Mouse (Mus musculus) stomach, embryonic 14.5 days (tissue): Measurements from ENCODE around the gene Bok. TPM values are rescaled to one million over a fixed set of nuclear protein-coding genes. Genes with fewer than 3 reads are reported as not detected.
A peak's percentile ranks its signal among the peaks of the same experiment; 100 is the strongest.

Source experiments
- ATAC-seq: fragments of 200-750 bp; cut with Nextera tagmentation; 2 replicates; pipeline ENCODE4 v1.8.0; 2017; ENCODE audit warnings: low read depth, moderate TSS enrichment; ENCODE audit not compliant: insufficient number of reproducible peaks, insufficient read depth, low FRiP score
- H3K27ac ChIP-seq: fragments of 300-500 bp; sonication (generic); 2 replicates; pipeline ENCODE4 v1.5.1; 2014; ENCODE audit warnings: mild to moderate bottlenecking, low read length, moderate library complexity, mixed read lengths
- H3K27me3 ChIP-seq: fragments of 300-500 bp; sonication (generic); 2 replicates; pipeline ENCODE4 v1.6.1; 2014; ENCODE audit warnings: low read length, control low read depth, mixed read lengths; ENCODE audit not compliant: control insufficient read depth, insufficient read depth
- H3K36me3 ChIP-seq: fragments of 300-500 bp; sonication (generic); 2 replicates; pipeline ENCODE4 v1.6.1; 2014; ENCODE audit warnings: mild to moderate bottlenecking, control low read depth, low read length, moderate library complexity, mixed read lengths; ENCODE audit not compliant: control insufficient read depth, insufficient read depth
- H3K4me1 ChIP-seq: fragments of 300-500 bp; sonication (generic); 2 replicates; pipeline ENCODE4 v1.6.1; 2014; ENCODE audit warnings: low read length, control low read depth, mixed read lengths; ENCODE audit not compliant: control insufficient read depth, insufficient read depth
- H3K4me2 ChIP-seq: fragments of 300-500 bp; sonication (generic); replicated peaks from 2 replicates; pipeline ENCODE4 v1.6.1; 2014; ENCODE audit warnings: low read depth, low read length, control low read depth
- H3K4me3 ChIP-seq: fragments of 300-500 bp; sonication (generic); 2 replicates; pipeline ENCODE4 v1.5.1; 2014; ENCODE audit warnings: low read depth, low read length, control low read depth
- H3K9ac ChIP-seq: fragments of 300-500 bp; sonication (generic); replicated peaks from 2 replicates; pipeline ENCODE4 v1.6.1; 2014; ENCODE audit warnings: low read depth, mild to moderate bottlenecking, control low read depth, low read length, moderate library complexity, mixed read lengths
- H3K9me3 ChIP-seq: fragments of 300-500 bp; sonication (generic); 2 replicates; pipeline ENCODE4 v1.6.1; 2016; ENCODE audit warnings: low read depth, low read length, control low read depth; ENCODE audit not compliant: control insufficient read depth
- WGBS: fragments of 180-500 bp; shearing (Covaris S2); extraction: QIAGEN DNeasy Blood & Tissue Kit; methylation state at CpG from one replicate; pipeline ENCODE4 v1.1.7; 2014; 5-methylcytosine and 5-hydroxymethylcytosine counted together
- polyA plus RNA-seq: library from polyadenylated mRNA; unstranded; fragments of >200 nt; fragmentation: Nextera tagmentation; extraction: Ambion mirVana; gene quantifications from 2 replicates; pipeline ENCODE4 v1.2.1, GENCODE M21; 2014

Gene Bok
- 54.1 and 58.0 TPM in 2 replicates for polyA plus RNA-seq

GRCm38 (mm10) chr1:93685401-93686244 is at the start of gene Bok:
Gene Bok (plus strand): TSS chr1:93685660.
- peaks cover 5% of the 10 kb centered on the region; the same call in 1 of the 2 replicates for H3K36me3 ChIP-seq
- H3K4me1 ChIP-seq: 0 out of 2 replicates have a peak, but pooled peaks cover 10% of the 10 kb centered on the region
- no peaks in the 10 kb centered on the region for H3K9me3 ChIP-seq
- peak within 1 kb of the TSS; percentile 48 for H3K27ac ChIP-seq
- H3K4me2 ChIP-seq: peak within 1 kb of the TSS; percentile 89
- no peaks in the 10 kb centered on the region for H3K27me3 ChIP-seq
- peak; percentile 47 for ATAC-seq
- peak within 1 kb of the TSS; percentile 56 for H3K4me3 ChIP-seq
- H3K9ac ChIP-seq: peak within 1 kb of the TSS; percentile 46
- under 1% methylated on average over 78 of the region's 78 CpGs for WGBS

DNA sequence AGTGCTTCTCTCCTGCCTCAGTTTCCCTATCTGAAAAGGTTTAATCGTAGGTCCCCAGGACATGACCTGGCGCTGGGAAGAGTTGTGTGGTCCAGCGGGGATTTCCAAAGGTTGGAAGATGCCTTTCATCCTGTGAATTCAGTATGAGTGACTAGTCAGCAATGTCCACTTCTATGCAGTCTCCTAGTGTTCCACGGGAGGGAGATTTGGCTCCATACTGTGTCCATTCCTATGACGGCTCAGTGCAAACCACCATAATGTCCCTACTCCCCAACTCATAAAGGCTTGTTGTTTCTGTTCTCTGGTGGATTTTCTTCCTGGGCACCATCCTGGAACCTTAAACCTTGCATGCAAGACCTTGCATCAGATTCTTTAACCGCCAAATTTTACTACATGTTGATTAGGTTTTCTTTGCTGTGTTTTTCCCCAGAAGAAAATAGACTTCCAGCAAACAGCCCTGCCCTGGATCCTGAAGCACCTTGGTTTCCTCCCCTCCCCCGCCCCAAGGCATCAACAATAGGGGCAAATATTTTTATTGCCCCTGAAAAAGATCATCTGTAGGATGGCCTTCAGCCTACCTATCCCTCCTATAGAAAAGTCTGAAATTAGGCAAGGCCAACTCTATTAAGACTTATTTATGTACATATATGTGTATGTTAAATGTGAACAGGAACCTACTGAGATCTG is 49.1 kb upstream of the Bok start:
- ATAC-seq: no peak
- peak overlapping the region; percentile 64 for H3K4me2 ChIP-seq
- H3K9me3 ChIP-seq: no peaks in the 10 kb centered on the region
- H3K27me3 ChIP-seq: no peaks in the 10 kb centered on the region
- peak overlapping the region; percentile 34 for H3K9ac ChIP-seq
- H3K4me3 ChIP-seq: peak overlapping the region; percentile 91
- no peaks in the 10 kb centered on the region; the same call in 1 of the 2 replicates for H3K36me3 ChIP-seq
- 30% methylated on average over 7 of the region's 7 CpGs for WGBS
- H3K27ac ChIP-seq: peak overlapping the region; percentile 61; the same call in 1 of the 2 replicates
- peaks cover 11% of the 10 kb centered on the region; the same call in 1 of the 2 replicates for H3K4me1 ChIP-seq

DNA sequence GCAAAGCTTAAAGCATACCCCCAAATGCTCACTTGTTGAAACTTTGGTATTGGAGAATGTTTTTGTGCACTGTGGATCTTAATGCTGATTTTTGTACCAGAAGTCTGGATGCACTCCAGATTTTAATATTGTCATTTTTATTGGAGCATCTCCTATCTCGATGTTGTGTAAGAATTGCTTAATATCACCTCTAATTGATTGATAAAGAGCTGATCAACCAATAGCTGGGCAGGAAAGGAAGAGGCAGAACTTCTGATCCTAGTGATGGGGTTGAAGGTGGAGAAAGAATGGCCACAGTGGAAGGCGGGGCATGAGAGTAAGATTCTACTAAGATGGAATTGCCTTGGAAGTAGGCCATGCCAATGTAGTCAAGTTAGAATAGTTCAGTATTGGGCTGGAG is 43.5 kb upstream of the Bok start:
- no peak overlapping the region for H3K9ac ChIP-seq
- no peak overlapping the region for H3K4me3 ChIP-seq
- no peak overlapping the region for H3K4me2 ChIP-seq
- H3K27ac ChIP-seq: no peak overlapping the region
- 87% methylated on average over 2 of the region's 2 CpGs for WGBS
- ATAC-seq: no peak
- H3K9me3 ChIP-seq: no peaks in the 10 kb centered on the region
- H3K4me1 ChIP-seq: no peaks in the 10 kb centered on the region
- H3K27me3 ChIP-seq: no peaks in the 10 kb centered on the region
- no peaks in the 10 kb centered on the region for H3K36me3 ChIP-seq

GRCm38 (mm10) chr1:93642692-93643091 is 42.8 kb upstream of the Bok start:
- Histone ChIP-seq H3K36me3 (no peaks in the 10 kb centered on the region), H3K27me3 (no peaks in the 10 kb centered on the region), H3K4me1 (no peaks in the 10 kb centered on the region), H3K9me3 (no peaks in the 10 kb centered on the region), H3K27ac (no peak overlapping the region), H3K9ac (no peak overlapping the region), H3K4me3 (no peak overlapping the region), H3K4me2 (no peak overlapping the region)
- no peak for ATAC-seq
- 92% methylated on average over 2 of the region's 2 CpGs for WGBS

DNA sequence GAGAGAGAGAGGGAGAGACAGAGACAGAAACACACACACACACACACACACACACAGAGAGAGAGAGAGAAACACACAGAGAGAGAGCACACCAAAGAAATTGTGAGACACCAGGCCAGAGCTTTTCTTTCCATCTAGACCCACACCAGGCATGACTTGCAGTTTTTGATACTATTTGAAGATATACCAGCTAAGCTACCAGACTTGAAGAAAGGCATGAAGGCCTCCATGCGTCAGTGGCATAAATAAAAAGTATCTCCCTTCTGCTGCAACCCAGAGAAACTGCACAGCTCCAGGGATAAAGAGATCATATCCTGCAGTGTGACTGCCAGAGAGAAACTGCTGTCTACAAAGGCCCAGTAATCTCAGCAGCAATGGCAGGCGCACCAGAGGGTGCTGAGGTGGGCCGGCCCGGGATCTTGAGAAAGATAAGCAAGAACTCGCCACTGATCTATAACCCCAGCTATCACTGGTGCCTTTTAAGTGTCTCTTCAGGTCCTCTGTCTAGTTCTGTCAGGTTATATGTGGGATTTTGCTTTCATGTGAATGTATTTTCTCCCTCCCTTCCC is 35.8 kb upstream of the Bok start:
- H3K4me2 ChIP-seq: no peak overlapping the region
- ATAC-seq: no peak
- no peak overlapping the region for H3K4me3 ChIP-seq
- H3K4me1 ChIP-seq: no peaks in the 10 kb centered on the region
- H3K27me3 ChIP-seq: no peaks in the 10 kb centered on the region
- WGBS: 80% methylated on average over 5 of the region's 5 CpGs
- H3K36me3 ChIP-seq: no peaks in the 10 kb centered on the region
- no peak overlapping the region for H3K9ac ChIP-seq
- H3K27ac ChIP-seq: no peak overlapping the region
- no peaks in the 10 kb centered on the region for H3K9me3 ChIP-seq

DNA sequence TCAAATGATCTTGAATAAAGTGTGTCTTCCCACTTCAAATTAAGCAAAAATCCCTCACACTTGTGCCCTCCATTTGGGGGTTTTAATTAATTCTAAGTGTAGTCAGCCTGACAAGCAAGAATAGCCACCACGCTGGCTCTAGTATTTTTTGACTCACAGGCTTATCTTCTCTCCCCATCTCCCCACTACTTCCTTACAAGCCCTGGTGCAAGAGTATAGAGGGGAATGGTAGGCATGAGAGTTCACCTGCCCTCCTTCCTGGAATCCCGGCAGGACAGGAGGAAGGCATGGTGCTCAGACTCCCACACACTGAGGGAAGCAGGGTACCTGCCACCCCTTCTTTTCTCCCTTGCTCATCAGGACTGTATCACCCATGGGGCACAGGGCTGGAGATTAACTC is 31.2 kb upstream of the Bok start:
- Histone ChIP-seq H3K36me3 (no peaks in the 10 kb centered on the region), H3K27me3 (no peaks in the 10 kb centered on the region), H3K9ac (no peak overlapping the region), H3K4me2 (no peak overlapping the region), H3K9me3 (no peaks in the 10 kb centered on the region), H3K27ac (no peak overlapping the region), H3K4me3 (no peak overlapping the region), H3K4me1 (no peaks in the 10 kb centered on the region)
- 36% methylated on average over 2 of the region's 2 CpGs for WGBS
- no peak for ATAC-seq

DNA sequence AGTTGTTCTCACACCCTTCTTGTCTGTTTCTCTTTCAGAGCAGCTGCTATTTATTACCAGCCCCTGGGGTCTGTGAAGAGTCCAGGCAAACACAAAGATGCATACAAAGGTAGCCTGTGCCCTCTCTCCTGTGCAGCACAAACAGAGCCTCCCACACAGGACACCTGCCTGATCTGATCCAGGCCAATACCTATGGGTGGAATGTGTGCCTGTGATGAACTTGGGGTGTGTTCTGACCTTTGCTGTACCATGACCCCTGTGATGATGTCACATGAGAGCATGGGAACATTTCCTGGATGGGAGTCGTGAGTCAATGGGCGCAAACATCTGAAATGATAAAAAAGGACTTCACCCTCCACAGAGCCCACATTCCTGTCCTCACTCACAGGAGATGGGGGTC is 30.7 kb upstream of the Bok start:
- no peaks in the 10 kb centered on the region for H3K27me3 ChIP-seq
- H3K4me3 ChIP-seq: no peak overlapping the region
- H3K36me3 ChIP-seq: no peaks in the 10 kb centered on the region
- WGBS: 70% methylated on average over 2 of the region's 2 CpGs
- no peaks in the 10 kb centered on the region for H3K9me3 ChIP-seq
- no peak overlapping the region for H3K4me2 ChIP-seq
- H3K9ac ChIP-seq: no peak overlapping the region
- no peak for ATAC-seq
- no peak overlapping the region for H3K27ac ChIP-seq
- H3K4me1 ChIP-seq: no peaks in the 10 kb centered on the region

DNA sequence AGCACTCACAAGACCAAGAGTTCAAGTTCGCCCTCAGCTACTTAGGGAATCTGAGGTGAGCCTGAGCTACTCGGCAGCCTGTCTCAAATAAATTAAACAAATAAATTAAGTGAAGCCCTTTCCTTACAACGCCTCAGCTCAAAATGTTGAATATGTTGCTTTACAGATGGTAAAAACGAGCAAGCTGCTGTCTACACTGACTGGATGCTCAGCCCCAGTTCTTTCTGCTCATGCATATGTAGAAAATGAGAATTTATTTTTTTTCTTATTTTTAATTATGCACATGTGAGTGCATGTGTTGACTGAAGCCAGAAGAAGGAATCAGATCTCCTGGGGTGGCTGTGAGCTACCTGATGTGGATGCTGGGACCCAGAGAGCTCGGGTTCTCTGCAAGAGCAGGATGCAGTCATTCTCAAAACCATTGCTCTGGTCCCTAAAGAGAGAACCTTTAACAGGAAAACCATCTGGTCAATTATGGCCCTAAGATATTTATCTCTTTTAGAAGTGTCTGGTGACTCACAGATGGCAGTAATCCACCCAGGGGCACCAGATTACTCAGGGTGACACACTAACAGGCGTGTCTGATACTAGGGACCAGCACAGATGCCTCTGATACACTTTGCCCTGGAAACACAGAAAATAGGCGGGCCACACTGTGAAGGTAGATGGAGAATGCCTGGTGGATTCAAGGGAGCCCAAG is 29.0 kb upstream of the Bok start:
- Histone ChIP-seq H3K27me3 (no peaks in the 10 kb centered on the region), H3K4me3 (no peak overlapping the region), H3K4me1 (no peaks in the 10 kb centered on the region), H3K36me3 (no peaks in the 10 kb centered on the region), H3K4me2 (no peak overlapping the region), H3K9me3 (no peaks in the 10 kb centered on the region), H3K9ac (no peak overlapping the region), H3K27ac (no peak overlapping the region)
- WGBS: 59% methylated on average over 7 of the region's 7 CpGs
- ATAC-seq: no peak
